Mouse (Mus musculus) heart, embryonic 14.5 days (tissue): ENCODE data around the gene Gm10322. TPM values are rescaled to one million over a fixed set of nuclear protein-coding genes. Genes with fewer than 3 reads are reported as not detected.

Experiments
- ATAC-seq: fragments of 200-750 bp; cut with Nextera tagmentation; 2 replicates; pipeline ENCODE4 v1.8.0; 2017; ENCODE audit warnings: low read depth, moderate TSS enrichment; ENCODE audit not compliant: insufficient number of reproducible peaks, insufficient read depth, low FRiP score
- H3K27ac ChIP-seq, 2 experiments: fragments of 200-500 bp in 1 of 2; fragments of 300-500 bp in 1 of 2; sonication (generic) in 1 of 2; replicated peaks in 1 of 2; 2 replicates each; pipeline ENCODE4 v1.5.1; 2012 to 2014; ENCODE audit warnings: low read depth in 2 of 2, low read length in 2 of 2, control low read depth in 1 of 2, mild to moderate bottlenecking in 1 of 2, mixed read lengths in 1 of 2; ENCODE audit not compliant: control insufficient read depth in 1 of 2, insufficient read depth in 1 of 2
- H3K27me3 ChIP-seq: fragments of 300-500 bp; sonication (generic); 2 replicates; pipeline ENCODE4 v1.6.1; 2014; ENCODE audit warnings: mild to moderate bottlenecking, low read length, control low read depth; ENCODE audit not compliant: control insufficient read depth, insufficient read depth
- H3K36me3 ChIP-seq: fragments of 300-500 bp; sonication (generic); 2 replicates; pipeline ENCODE4 v1.6.1; 2014; ENCODE audit warnings: mild to moderate bottlenecking, control low read depth, low read length, mixed read lengths; ENCODE audit not compliant: control insufficient read depth, insufficient read depth
- H3K4me1 ChIP-seq, 2 experiments: fragments of 200-500 bp in 1 of 2; fragments of 300-500 bp in 1 of 2; sonication (generic) in 1 of 2; 2 replicates each; pipeline ENCODE4 v1.6.1; 2012 to 2014; ENCODE audit warnings: low read length in 2 of 2, control low read depth in 1 of 2, mixed read lengths in 1 of 2; ENCODE audit not compliant: control insufficient read depth in 2 of 2, insufficient read depth in 2 of 2
- H3K4me2 ChIP-seq: fragments of 300-500 bp; sonication (generic); 2 replicates; pipeline ENCODE4 v1.6.1; 2014; ENCODE audit warnings: mild to moderate bottlenecking, low read length
- H3K4me3 ChIP-seq, 2 experiments: fragments of 200-500 bp in 1 of 2; fragments of 300-500 bp in 1 of 2; sonication (generic) in 1 of 2; 2 replicates each; pipeline ENCODE4 v1.5.1; 2012 to 2014; ENCODE audit warnings: low read length in 2 of 2, mild to moderate bottlenecking in 2 of 2, control low read depth in 1 of 2, low read depth in 1 of 2, moderate library complexity in 1 of 2; ENCODE audit not compliant: control insufficient read depth in 1 of 2, insufficient read depth in 1 of 2
- H3K9ac ChIP-seq: fragments of 300-500 bp; sonication (generic); 2 replicates; pipeline ENCODE4 v1.6.1; 2014; ENCODE audit warnings: mild to moderate bottlenecking, low read length
- H3K9me3 ChIP-seq: fragments of 300-500 bp; sonication (generic); 2 replicates; pipeline ENCODE4 v1.6.1; 2016; ENCODE audit warnings: low read length, control low read depth; ENCODE audit not compliant: control insufficient read depth
- WGBS: fragments of 180-500 bp; shearing (Covaris S2); extraction: QIAGEN DNeasy Blood & Tissue Kit; methylation state at CpG from one replicate; pipeline ENCODE4 v1.1.7; 2014; 5-methylcytosine and 5-hydroxymethylcytosine counted together
- polyA plus RNA-seq: library from polyadenylated mRNA; unstranded; fragments of >200 nt; fragmentation: Nextera tagmentation; extraction: Ambion mirVana; gene quantifications from 2 replicates; pipeline ENCODE4 v1.2.1, GENCODE M21; 2014

The Gm10322 gene
- polyA plus RNA-seq, 1 experiment from 2014 or later, result not detected

DNA sequence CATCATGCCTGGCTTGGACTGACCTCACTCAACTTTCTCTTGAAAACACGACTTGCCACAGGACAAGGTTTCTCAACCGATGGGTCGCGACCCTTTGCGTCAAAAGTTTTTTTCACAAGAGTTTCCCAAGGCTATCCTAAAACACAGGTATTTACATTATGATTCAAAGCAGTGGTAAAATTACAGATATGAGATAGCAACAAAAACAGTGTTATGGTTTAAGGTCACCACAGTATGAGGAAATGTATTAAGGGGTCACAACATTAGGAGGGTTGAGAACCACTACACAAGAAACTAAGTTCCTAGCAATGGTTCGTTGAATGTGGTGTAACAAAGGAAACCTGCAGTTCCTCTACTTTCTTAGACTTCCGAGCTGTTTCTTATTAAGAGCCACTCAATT, 1.9 kb downstream of the Gm10322 start:
- H3K9ac ChIP-seq, result no peak overlapping the region
- no peaks in the 10 kb centered on the region for H3K9me3 ChIP-seq
- H3K27ac ChIP-seq, result no peak overlapping the region
- ATAC-seq, result no peak
- H3K36me3 ChIP-seq, result no peaks in the 10 kb centered on the region
- no peak overlapping the region for H3K4me2 ChIP-seq
- H3K4me3 ChIP-seq, result no peak overlapping the region
- WGBS, result 92% methylated on average over 7 of the region's 7 CpGs
- peaks cover 8 to 18% of the 10 kb centered on the region in 2 experiments for H3K4me1 ChIP-seq
- H3K27me3 ChIP-seq, result no peaks in the 10 kb centered on the region

- Histone ChIP-seq H3K4me3 (no peak overlapping the region), H3K4me2 (no peak overlapping the region), H3K9ac (no peak overlapping the region), H3K27ac (no peak overlapping the region), H3K27me3 (no peaks in the 10 kb centered on the region), H3K36me3 (no peaks in the 10 kb centered on the region), H3K4me1 (no peaks in the 10 kb centered on the region), H3K9me3 (no peaks in the 10 kb centered on the region)
- ATAC-seq, result no peak
- WGBS, result 56% methylated on average over 10 of the region's 10 CpGs
Measured at GRCm38 (mm10) chr10:59621355-59621754, 5.5 kb downstream of the Gm10322 start.

GRCm38 (mm10) chr10:59623496-59623895, 7.6 kb downstream of the Gm10322 start:
- no peak for ATAC-seq
- no peak overlapping the region for H3K4me3 ChIP-seq
- no peaks in the 10 kb centered on the region for H3K9me3 ChIP-seq
- no peak overlapping the region for H3K27ac ChIP-seq
- no peaks in the 10 kb centered on the region for H3K27me3 ChIP-seq
- no peaks in the 10 kb centered on the region for H3K4me1 ChIP-seq
- H3K9ac ChIP-seq, result no peak overlapping the region
- 57% methylated on average over 5 of the region's 5 CpGs for WGBS
- H3K36me3 ChIP-seq, result no peaks in the 10 kb centered on the region
- H3K4me2 ChIP-seq, result no peak overlapping the region

GRCm38 (mm10) chr10:59628641-59629505, 13.0 kb downstream of the Gm10322 start:
- H3K4me2 ChIP-seq, result no peak overlapping the region
- no peak for ATAC-seq
- H3K27ac ChIP-seq, result no peak overlapping the region
- H3K27me3 ChIP-seq, result no peaks in the 10 kb centered on the region
- no peak overlapping the region for H3K9ac ChIP-seq
- H3K36me3 ChIP-seq, result no peaks in the 10 kb centered on the region
- H3K9me3 ChIP-seq, result no peaks in the 10 kb centered on the region
- H3K4me3 ChIP-seq, result no peak overlapping the region
- WGBS, result 78% methylated on average over 17 of the region's 17 CpGs
- H3K4me1 ChIP-seq, result no peaks in the 10 kb centered on the region

DNA sequence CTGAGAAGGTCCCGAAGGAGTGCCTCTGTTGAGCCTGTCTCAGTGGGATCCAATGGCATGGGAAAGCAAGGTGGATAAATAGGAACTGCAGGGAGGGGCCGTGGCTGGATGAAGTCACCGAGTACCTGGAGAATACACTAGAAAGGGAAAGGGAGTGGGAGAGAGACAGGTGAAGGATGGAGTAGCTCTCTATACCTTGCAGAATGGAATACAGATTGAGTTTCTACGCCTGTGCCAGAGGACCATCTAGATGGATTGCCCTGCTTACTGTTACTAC, 13.6 kb downstream of the Gm10322 start:
- WGBS, result 78% methylated on average over 4 of the region's 4 CpGs
- no peak overlapping the region for H3K9ac ChIP-seq
- H3K36me3 ChIP-seq, result no peaks in the 10 kb centered on the region
- no peaks in the 10 kb centered on the region for H3K9me3 ChIP-seq
- H3K27ac ChIP-seq, result no peak overlapping the region
- no peaks in the 10 kb centered on the region for H3K4me1 ChIP-seq
- ATAC-seq, result no peak
- H3K4me2 ChIP-seq, result no peak overlapping the region
- H3K4me3 ChIP-seq, result no peak overlapping the region
- H3K27me3 ChIP-seq, result no peaks in the 10 kb centered on the region

- Histone ChIP-seq H3K4me2 (no peak overlapping the region), H3K9ac (no peak overlapping the region), H3K4me1 (peaks cover 0 to 6% of the 10 kb centered on the region in 2 experiments; a peak in 2 of 4 replicates), H3K4me3 (no peak overlapping the region), H3K27ac (no peak overlapping the region), H3K27me3 (no peaks in the 10 kb centered on the region), H3K36me3 (no peaks in the 10 kb centered on the region), H3K9me3 (no peaks in the 10 kb centered on the region)
- 87% methylated on average over 2 of the region's 2 CpGs for WGBS
- ATAC-seq, result no peak
Measured at GRCm38 (mm10) chr10:59636048-59636447, 20.2 kb downstream of the Gm10322 start.

DNA sequence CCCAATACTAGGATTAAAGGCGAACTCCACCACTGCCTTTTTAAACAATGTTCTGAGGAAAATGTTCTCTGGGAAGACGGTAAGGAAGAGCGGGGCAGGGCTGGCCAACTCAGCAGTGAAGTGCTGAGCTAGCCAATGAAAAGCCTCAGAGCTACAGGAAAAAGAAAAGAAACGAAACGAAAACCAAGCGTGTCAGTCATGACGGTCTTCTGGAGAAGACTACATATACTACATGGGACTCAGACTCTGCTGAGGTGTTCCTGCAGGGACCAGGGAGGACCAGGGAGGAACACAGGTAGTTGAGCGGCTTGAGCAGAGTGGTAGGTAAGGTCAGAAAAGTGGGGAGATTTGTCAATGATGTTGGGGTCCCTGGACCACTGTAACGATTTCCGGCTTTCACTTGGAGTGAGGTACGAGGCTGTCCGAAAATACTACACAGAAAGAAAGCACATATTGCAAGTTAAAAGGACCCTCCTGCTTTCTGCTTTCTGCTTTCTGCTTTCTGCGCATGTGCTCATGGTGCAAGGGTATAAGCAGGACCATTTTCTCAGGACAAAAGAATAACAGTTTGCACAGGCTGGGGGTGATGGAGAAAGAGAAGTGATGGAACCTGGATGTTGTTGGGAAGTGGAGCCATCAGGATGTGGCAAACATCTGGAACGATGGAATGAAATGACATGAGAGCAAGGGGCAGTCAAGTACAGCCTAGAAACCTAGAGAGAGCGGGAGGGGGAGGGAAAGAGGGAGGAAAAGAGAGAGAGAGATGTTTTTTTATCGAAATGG, 21.1 kb downstream of the Gm10322 start:
- peaks cover 0 to 6% of the 10 kb centered on the region in 2 experiments; a peak in 2 of 4 replicates for H3K4me1 ChIP-seq
- H3K9ac ChIP-seq, result no peak overlapping the region
- 0 out of 4 replicates have a peak overlapping the region, but pooled peaks of 1 of the 2 experiments have one; percentile 27 for H3K27ac ChIP-seq
- H3K36me3 ChIP-seq, result no peaks in the 10 kb centered on the region
- WGBS, result 75% methylated on average over 16 of the region's 16 CpGs
- H3K9me3 ChIP-seq, result no peaks in the 10 kb centered on the region
- ATAC-seq, result no peak
- H3K4me3 ChIP-seq, result no peak overlapping the region
- no peak overlapping the region for H3K4me2 ChIP-seq
- no peaks in the 10 kb centered on the region for H3K27me3 ChIP-seq
